Mouse (Mus musculus): ENCODE measurements around the gene Crisp4.

Crisp4 gene

DNA sequence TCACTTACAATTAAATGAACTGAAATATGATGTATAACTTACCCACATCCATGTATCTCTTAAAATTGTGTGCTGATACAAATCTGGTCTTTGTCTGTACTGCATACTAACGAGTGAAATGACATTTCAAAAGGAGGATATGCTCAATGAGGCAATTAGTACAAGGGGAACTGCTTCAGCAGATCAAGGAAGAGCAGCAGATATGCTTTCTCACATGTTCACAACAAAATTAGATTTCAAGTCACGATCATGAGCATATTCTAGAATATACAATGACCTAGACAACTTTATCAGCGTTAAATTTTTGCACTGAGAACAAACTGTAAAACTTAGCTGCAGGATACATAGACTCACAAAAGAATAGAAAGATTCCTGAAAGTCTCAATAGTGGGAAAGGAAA is at the start of gene Crisp4:
Crisp4 (minus strand) TSS at position 101 of the 400 bp plus-strand sequence.
- in situ Hi-C loops (cut with MboI; ENCODE audit: low sequenced_read_pairs): no loop called here

DNA sequence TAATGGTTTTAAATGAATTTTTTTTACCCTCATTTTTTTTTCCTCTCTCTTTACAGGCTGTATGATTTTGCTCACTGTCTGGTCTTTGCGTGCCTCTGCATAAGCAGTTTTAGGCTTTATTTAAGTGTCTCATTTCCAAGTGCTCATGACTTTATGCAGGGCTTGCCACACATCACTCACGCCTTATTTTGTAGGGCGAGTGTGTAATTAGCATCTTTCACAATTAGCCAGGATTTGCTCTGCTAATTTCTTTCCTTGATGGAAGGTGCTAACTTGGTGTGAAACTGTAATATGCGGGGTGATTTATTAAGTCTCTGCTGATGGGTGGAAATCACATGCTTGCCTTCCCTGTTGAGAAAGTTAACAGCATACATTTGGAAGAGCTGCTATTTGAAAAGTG is 46.0 kb upstream of the Crisp4 start:
- in situ Hi-C loops (cut with MboI; ENCODE audit: low sequenced_read_pairs): no loop called here

DNA sequence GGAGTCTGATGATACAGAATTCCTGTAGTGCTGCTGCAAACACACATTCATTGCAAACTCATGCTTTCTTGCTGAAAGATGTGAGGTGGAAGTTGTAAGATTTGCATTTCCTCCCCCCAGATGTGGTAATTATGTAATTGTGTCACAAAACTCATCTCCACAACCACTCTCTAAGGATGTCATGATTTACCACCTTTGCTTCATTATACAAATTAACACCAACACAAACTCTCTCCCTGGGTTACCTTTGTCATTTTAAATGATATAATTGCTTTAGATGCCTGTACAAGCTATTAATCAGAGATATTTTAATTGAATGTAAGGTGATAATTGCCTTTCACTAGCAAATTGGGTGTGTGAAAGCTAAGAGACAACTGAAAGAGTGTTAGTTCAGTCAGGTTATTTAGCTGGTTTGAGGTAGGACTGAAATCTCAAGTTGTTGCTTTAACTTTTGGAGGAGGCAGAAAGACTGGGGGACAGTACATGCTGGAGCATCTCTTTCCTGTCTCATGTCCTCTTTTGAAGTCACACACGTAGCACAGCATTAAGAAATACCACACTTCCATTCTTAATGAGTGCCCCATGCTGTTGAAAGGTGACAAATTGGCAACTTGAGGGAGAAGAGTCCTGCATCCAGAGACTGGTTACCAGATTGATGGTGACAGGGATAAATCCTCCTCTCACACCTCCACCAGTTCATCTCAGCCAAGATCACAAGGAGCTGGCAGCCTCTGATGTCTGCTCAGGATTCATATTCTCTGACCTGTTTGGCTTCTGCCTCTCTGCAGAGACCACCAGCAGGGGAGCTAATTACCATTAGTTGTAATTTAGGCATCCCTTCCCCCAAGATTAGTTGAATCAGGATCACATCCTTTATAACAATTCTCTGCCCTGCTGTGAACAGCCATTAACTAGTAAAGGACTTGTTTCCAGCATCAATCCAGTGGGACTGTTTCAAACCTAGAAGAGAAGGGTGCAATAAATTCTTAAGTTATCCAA is 45.3 kb upstream of the Crisp4 start:
- in situ Hi-C loops (cut with MboI; ENCODE audit: low sequenced_read_pairs): no loop called here

DNA sequence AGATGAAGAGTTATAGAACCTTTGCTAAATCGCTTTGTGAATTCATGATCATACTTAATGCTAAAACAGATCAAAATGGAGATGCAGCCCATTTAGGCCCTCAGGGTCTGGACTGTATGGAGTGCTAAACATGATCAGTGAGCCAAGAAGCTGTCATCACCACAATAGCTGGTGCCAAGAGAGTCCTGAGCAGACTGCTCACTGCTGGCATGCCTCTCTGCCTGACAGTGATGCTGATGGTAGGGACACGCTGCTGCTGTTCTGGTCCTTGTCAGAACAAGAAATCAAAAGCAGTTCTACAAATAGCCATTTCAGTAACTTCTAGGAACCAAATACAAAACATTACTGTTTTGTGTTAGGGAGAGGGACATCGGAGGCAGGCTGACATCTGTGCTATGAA is 35.5 kb upstream of the Crisp4 start:
- in situ Hi-C loops (cut with MboI; ENCODE audit: low sequenced_read_pairs): no loop called here

DNA sequence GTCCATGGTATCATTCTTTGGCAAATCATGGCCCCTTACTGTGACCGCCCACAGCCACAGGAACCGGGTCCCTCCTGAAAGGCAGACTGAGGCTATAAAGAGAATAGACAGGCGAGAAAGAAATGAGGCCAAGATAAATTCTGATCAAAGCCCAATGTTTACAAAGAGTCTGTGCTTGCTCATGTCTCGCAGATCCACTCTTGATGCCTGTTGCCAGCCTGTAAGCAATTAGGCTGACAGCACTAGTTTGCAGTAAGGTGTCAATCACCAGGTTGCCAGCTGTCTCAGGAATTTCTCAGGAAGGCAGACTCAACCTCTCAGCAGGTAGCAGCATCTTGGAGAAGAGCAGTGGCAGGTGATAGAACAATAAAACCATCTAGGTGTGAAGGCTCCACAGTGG is 24.9 kb upstream of the Crisp4 start:
- in situ Hi-C loops (cut with MboI; ENCODE audit: low sequenced_read_pairs): no loop called here

DNA sequence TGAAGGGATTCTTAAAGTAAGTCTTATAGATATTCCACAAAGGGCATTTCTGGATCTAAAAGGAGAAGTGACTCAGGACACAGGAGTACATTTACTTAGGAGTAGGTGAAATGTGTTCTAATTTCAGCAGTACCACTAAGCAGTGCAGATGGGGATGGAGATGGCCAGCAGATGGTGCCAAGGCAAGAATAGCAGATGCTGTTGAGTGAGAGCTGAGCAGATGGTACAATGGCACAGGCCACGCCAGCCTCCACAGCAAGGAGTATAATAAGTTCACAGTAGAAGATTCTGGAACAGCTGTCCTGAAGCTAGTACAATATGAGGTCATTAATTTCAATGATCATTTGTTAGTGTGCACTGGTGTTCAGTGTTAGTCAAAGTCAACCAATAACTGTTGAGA is 22.6 kb upstream of the Crisp4 start:
- in situ Hi-C loops (cut with MboI; ENCODE audit: low sequenced_read_pairs): no loop called here

DNA sequence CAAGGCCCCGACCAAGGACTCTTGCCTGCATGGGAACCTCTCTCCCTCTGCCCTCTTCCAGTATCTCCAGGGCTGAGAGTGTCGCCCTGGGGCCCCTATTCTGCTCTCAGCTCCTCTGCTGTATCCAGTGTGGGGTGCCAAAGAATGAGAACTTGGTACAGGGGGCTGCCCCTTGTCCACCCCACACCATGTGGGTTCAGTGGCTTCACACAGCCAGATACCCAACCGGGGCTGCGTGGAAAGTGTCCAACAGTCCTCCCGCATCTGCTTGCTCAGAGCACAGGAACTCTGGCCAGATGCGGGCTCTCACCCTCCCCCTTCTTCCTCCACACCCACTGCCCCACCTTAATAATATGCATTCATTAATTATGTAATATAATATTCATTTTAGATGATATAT is 13.4 kb upstream of the Crisp4 start:
- in situ Hi-C loops (cut with MboI; ENCODE audit: low sequenced_read_pairs): no loop called here

DNA sequence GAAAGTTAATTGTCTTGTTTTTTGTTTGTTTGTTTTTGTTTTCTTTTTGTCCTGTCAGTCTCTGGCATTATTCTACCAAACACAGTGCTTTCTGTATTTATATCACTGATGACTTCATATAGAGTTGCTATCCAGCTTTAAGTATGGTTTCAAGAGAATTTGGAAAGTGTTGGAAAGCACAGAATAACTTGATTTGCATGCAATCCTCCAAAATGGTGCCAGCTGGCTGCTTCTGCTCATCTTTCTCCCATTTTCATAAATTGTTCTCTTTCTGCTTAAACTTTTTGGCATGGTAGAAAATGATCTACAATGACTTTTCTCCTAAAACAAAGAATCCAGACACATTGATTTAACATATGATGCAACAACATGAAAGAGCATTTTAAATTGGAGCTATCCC is 2.5 kb upstream of the Crisp4 start:
- in situ Hi-C loops (cut with MboI; ENCODE audit: low sequenced_read_pairs): no loop called here

DNA sequence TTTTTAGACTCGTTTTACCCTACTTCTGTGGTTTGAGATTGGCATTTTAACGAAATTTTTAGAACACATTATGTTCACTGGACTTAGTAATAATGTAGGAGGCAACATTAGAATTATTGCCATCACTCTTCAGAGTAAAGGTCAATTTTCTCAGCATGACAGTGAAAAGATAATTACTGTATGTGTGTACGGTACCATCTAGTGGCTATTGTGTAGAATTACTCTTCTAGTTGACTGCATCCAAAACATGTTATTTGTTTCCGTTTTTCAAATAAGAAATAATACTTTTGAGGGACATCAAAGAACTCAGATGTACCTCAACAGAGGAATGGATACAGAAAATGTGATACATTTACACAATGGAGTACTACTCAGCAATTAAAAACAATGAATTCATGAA is 14.0 kb downstream of the Crisp4 start:
- in situ Hi-C loops (cut with MboI; ENCODE audit: low sequenced_read_pairs): no loop called here

DNA sequence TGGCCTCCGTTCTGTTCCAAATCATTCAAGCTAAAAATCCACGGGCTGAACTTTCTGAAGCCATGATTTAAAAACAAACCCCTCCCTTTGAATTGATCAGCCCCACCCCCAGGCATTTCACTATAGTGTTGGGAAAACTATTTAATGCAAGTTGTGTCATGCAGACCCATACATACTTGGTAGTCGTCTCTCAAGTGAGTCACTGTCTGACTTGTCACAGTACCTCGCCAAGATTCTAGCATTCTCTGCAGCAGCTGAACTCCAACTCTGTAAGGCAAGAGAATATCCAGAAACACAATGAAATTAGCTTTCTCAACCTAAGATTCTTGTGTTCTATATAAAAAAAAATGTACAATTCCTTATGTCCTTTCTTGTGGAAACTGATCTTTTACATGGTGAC is 15.7 kb downstream of the Crisp4 start:
- in situ Hi-C loops (cut with MboI; ENCODE audit: low sequenced_read_pairs): no loop called here

DNA sequence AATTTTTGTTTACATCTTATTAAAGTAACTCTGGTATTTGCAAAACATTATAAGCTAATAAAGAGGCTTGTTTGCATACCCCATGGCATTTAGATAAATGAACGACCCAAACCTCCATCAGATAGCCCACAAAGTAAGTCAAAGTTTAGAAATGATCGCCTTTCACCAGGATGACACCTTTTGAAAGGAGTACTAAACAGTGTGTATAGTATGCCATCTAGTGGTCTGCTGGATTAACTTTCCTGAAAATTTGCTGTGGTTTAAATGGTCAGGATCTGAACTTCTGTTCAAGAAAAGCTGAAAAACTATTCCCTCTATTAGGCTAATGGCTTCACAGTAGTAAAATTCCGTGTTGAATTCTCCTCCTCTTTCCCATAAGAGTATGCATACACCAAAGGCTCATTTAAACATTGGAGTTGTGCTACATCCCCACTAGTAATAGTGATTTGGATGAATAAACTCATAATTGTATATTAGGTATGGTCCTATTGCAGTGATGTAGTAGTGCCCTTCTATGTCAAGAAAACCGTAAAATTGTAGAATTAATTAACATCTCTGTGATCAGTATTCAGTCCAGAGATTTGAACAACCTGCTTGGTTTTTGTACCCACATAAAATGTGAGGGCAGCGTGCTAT is 38.9 kb downstream of the Crisp4 start:
- in situ Hi-C loops (cut with MboI; ENCODE audit: low sequenced_read_pairs): loop anchor here (10.0 kb wide), 1 partner anchor 942 kb away; no protein-coding TSS in a partner anchor

DNA sequence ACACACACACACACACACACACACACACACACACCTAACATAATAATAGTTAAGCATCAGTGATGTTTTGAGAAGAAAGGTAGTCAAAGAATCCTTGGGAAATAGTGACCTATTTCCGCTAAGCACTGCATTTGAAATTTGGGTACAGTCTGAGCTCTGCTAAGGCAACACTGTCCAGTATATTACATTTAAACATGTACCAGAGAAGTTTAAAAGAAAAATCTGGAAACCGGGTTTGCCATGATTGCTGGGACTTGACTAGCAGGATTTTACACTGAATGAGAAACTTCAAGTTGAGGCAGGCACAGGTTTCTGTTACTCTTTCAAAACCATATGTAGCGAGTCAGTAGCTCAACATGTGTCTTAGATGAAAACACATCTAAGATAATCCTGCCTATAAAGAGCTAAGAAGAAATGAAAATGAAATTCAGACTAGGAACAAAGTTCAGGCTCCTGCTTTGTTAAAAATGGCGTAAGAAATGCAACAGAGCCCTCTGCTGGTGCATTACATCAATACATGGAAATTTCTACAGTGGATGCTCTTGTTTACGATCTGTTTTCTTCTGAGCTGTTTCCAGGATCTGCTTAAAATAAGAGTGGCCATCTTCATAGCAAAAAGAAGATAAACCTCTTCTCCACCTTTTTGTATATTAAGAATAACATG is 39.7 kb downstream of the Crisp4 start:
- in situ Hi-C loops (cut with MboI; ENCODE audit: low sequenced_read_pairs): loop anchor here (10.0 kb wide), 1 partner anchor 941 kb away; no protein-coding TSS in a partner anchor

DNA sequence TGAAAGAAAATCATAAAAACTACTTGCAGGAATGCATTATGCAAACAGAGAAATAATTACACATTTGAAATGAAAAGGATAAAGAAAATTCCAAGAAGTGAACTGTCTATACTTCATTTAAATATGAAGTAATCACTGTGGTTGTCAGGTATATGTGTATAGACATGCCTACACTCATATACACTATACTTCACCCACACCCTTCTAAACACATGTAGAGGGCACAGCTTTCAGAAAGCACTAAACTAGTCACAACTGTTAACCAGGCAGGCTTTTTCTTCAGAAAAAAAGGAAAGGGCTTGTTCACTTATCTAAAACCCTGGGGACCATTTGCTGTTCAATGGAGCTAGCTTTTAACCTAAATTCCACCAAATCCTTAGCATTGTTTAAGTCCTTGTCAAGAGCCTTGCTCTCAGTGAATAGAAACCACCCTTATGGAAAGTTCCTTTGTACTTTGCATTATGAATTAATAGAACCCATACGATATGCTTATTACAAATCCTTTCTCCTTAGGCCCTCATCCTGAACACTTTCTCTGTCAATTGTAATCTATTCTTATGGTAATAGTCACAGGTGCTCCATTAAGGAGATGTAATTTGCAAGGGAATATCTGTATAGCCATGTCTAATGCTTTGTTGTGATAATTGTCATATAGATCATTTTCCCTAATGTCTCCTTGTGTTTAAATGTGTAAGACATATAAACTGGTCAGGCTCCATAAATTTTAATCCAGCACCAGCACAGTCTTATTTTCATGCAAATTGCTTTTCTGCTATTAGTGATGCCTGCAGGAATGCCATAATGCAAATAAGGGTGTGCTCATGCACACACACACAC is 40.5 kb downstream of the Crisp4 start:
- in situ Hi-C loops (cut with MboI; ENCODE audit: low sequenced_read_pairs): loop anchor here (10.0 kb wide), 1 partner anchor 940 kb away; no protein-coding TSS in a partner anchor

All from CH12F3 (cell line).